Mouse (Mus musculus) intestine, postnatal 0 days (tissue): ENCODE results near the gene Lmntd2. TPM values are rescaled to one million over a fixed set of nuclear protein-coding genes. Genes with fewer than 3 reads are reported as not detected.
A peak's percentile ranks its signal among the peaks of the same experiment; 100 is the strongest.

Source experiments
- ATAC-seq: fragments of 200-750 bp; cut with Nextera tagmentation; 2 replicates; pipeline ENCODE4 v1.8.0; 2017; ENCODE audit warnings: mild to moderate bottlenecking, moderate TSS enrichment, moderate library complexity
- H3K27ac ChIP-seq: fragments of 300-500 bp; sonication (generic); 2 replicates; pipeline ENCODE4 v1.5.1; 2014; ENCODE audit warnings: mild to moderate bottlenecking, low read depth, low read length, moderate library complexity
- H3K27me3 ChIP-seq: fragments of 300-500 bp; sonication (generic); replicated peaks from 2 replicates; pipeline ENCODE4 v1.6.1; 2014; ENCODE audit warnings: low read length, mixed read lengths; ENCODE audit not compliant: control insufficient read depth, insufficient read depth
- H3K36me3 ChIP-seq: fragments of 300-500 bp; sonication (generic); 2 replicates; pipeline ENCODE4 v1.6.1; 2014; ENCODE audit warnings: mild to moderate bottlenecking, moderate library complexity; ENCODE audit not compliant: control insufficient read depth, insufficient read depth
- H3K4me1 ChIP-seq: fragments of 300-500 bp; sonication (generic); replicated peaks from 2 replicates; pipeline ENCODE4 v1.6.1; 2014; ENCODE audit warnings: antibody characterized with exemption, low read length, mixed read lengths; ENCODE audit not compliant: control insufficient read depth, insufficient read depth
- H3K4me2 ChIP-seq: fragments of 300-500 bp; sonication (generic); replicated peaks from 2 replicates; pipeline ENCODE4 v1.6.1; 2014; ENCODE audit warnings: low read depth, mild to moderate bottlenecking, moderate library complexity
- H3K4me3 ChIP-seq: fragments of 300-500 bp; sonication (generic); 2 replicates; pipeline ENCODE4 v1.5.1; 2014; ENCODE audit warnings: low read depth, low read length
- H3K9ac ChIP-seq: fragments of 300-500 bp; sonication (generic); 2 replicates; pipeline ENCODE4 v1.6.1; 2014; ENCODE audit warnings: mild to moderate bottlenecking, low read depth, low read length
- H3K9me3 ChIP-seq: fragments of 300-500 bp; sonication (generic); 2 replicates; pipeline ENCODE4 v1.6.1; 2016; ENCODE audit warnings: mixed run types; ENCODE audit not compliant: control insufficient read depth
- CTCF ChIP-seq: sonication (generic); IDR thresholded peaks from 2 replicates; pipeline ENCODE4 v1.5.1; 2016; ENCODE audit warnings: low read depth, mild to moderate bottlenecking, control low read depth, antibody characterized with exemption, moderate library complexity
- WGBS: fragments of 180-500 bp; shearing (Covaris S2); extraction: QIAGEN DNeasy Blood & Tissue Kit; methylation state at CpG from one replicate; pipeline ENCODE4 v1.1.7; 2014; 5-methylcytosine and 5-hydroxymethylcytosine counted together
- polyA plus RNA-seq: library from polyadenylated mRNA; unstranded; fragments of >200 nt; fragmentation: Nextera tagmentation; extraction: Ambion mirVana; gene quantifications from 2 replicates; pipeline ENCODE4 v1.2.1, GENCODE M21; 2015

The Lmntd2 gene
- polyA plus RNA-seq, 1 experiment from 2014 or later, result 2.7 TPM

DNA sequence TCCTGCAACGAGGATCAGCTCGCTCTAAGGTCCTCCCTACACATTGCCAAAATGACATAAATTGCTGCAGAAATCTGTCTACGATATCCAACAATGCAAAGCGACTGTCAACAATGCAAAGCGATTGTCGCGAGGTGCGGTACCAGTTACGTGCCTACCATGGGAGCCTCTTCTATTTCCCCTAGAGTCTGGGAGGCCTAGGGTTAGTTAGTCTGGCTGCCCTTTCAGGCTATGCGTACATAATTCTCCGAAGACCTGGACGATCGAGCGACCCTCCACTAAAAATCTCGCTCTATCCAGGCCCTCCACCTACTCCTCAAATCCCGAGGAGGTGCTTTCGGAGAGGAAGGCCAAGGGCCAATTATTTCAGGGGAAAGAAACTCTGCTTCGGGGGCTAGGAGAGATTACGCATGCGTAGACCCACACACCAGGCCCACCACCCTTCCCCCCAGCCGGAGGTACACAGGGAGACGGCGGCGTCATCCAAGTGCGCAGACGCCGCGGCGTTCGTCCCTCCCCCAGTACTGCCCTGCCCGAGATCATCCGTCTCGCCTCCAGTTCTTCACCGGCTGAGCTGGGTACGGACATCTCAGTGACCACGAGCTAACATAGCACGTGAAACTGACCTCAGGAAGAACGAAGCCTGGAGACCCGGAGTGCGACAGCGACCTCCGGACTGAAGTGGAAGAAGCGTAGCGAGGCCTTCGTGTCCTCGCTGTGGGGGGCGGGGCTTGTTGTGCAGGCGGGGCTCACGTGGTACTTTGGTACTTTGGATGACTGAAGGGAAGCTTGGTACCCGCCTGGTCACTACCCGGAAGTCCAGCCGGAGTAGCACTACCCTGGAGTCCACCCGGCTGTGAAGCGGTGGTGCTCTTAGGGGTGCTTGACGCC lies 41.5 kb downstream of the Lmntd2 start, which contains the start of gene Rnh1:
Gene Rnh1, minus strand, starts transcription at position 742 of the 891 bp plus-strand sequence.
- 0 out of 2 replicates have a peak, but pooled peaks have one; percentile 19 for TF ChIP-seq CTCF
- Histone ChIP-seq H3K27me3 (no peaks in the 10 kb centered on the region), H3K9ac (peak within 1 kb of the TSS; percentile 64), H3K9me3 (no peaks in the 10 kb centered on the region), H3K4me2 (peak within 1 kb of the TSS; percentile 88), H3K4me3 (peak within 1 kb of the TSS; percentile 53), H3K36me3 (no peaks in the 10 kb centered on the region), H3K27ac (peak within 1 kb of the TSS; percentile 87), H3K4me1 (peaks cover 12% of the 10 kb centered on the region)
- ATAC-seq, result peak; percentile 88
- 2% methylated on average over 55 of the region's 55 CpGs for WGBS

DNA sequence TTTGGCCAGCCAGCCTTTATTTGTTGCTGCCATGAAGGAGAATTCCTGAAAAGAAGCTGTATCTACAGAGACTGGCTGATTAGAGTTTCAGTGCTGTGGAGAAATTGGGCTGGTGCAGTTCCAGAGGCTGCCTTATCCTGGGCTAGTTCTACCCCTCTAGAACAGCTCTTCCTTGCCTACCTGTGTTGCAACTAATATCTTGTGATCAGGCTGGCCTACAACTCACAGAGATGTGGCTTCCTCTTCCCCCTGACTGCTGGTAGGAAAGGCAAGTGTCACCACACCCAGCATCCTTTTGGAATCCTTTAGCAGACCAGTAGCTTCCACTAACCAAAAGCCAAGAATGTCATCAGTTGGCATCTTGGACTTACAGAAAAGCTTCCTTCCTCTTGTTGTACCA lies 44.0 kb downstream of the Lmntd2 start:
- Histone ChIP-seq H3K27me3 (no peaks in the 10 kb centered on the region), H3K4me2 (no peak overlapping the region), H3K27ac (no peak overlapping the region), H3K9me3 (no peaks in the 10 kb centered on the region), H3K9ac (no peak overlapping the region), H3K4me1 (peaks cover 12% of the 10 kb centered on the region), H3K4me3 (no peak overlapping the region), H3K36me3 (peaks cover 10% of the 10 kb centered on the region)
- ATAC-seq, result no peak
- no peak for TF ChIP-seq CTCF

- peaks cover 12% of the 10 kb centered on the region for H3K4me1 ChIP-seq
- H3K27ac ChIP-seq, result no peak overlapping the region; the same call in 1 of the 2 replicates
- H3K9ac ChIP-seq, result no peak overlapping the region
- H3K9me3 ChIP-seq, result no peaks in the 10 kb centered on the region
- no peaks in the 10 kb centered on the region for H3K27me3 ChIP-seq
- no peak overlapping the region for H3K4me3 ChIP-seq
- TF ChIP-seq CTCF, result no peak
- H3K4me2 ChIP-seq, result 0 out of 2 replicates have a peak overlapping the region, but pooled peaks have one; percentile 76
- no peak for ATAC-seq
- H3K36me3 ChIP-seq, result peaks cover 15% of the 10 kb centered on the region
- WGBS, result 43% methylated on average over 1 of the region's 1 CpGs
Observed at GRCm38 (mm10) chr7:141169300-141169699, 44.6 kb downstream of the Lmntd2 start.

- WGBS, result 2% methylated on average over 22 of the region's 22 CpGs
- peak; percentile 59 for ATAC-seq
- H3K4me1 ChIP-seq, result peaks cover 12% of the 10 kb centered on the region
Observed at GRCm38 (mm10) chr7:141168518-141168953, 45.3 kb downstream of the Lmntd2 start.

DNA sequence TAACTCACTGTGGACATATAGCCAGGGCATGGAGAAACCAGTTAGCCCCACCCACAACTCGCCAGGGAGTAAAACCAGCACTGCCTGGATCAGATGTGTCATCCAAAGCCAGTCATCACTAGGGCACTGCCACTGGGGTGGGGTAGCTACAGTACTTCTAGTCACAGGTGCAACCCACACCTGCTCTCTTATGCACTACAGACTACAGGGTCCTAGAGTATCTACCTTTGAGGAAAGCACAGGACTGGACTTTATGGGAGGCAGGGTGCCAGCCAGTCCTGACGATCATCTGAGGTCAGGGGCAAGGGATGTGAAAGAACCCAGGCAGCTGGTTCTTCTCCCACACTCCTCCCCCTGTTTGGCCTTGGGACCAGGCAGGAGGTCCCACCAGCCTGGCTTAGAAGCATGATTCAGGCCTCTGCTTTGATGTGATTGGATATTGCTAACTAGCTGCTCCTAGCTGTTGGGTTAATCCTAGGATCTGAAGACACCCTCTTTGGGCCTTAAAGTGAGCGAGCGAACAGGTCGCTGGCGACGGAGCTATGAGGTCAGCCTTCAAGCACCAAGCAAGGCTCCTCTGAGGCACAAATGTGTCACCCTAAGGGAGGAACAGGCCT lies 45.9 kb downstream of the Lmntd2 start:
- H3K9me3 ChIP-seq, result no peaks in the 10 kb centered on the region
- whole genome bisulfite sequencing, result 17% methylated on average over 7 of the region's 7 CpGs
- no peak for TF ChIP-seq CTCF
- peak overlapping the region; percentile 76 for H3K4me2 ChIP-seq
- H3K27ac ChIP-seq, result peak overlapping the region; percentile 46; the same call in 1 of the 2 replicates
- peak overlapping the region; percentile 62 for H3K9ac ChIP-seq
- H3K27me3 ChIP-seq, result no peaks in the 10 kb centered on the region
- peak overlapping the region; percentile 54 for H3K4me3 ChIP-seq
- peak; percentile 26 for ATAC-seq
- H3K4me1 ChIP-seq, result peaks cover 8% of the 10 kb centered on the region
- peaks cover 28% of the 10 kb centered on the region for H3K36me3 ChIP-seq

More at GRCm38 (mm10) chr7:141168518-141168953, 45.3 kb downstream of the Lmntd2 start:
- Histone ChIP-seq H3K9ac (peak overlapping the region; percentile 62), H3K27me3 (no peaks in the 10 kb centered on the region), H3K4me2 (peak overlapping the region; percentile 76), H3K27ac (peak overlapping the region; percentile 46; the same call in 1 of the 2 replicates), H3K36me3 (peaks cover 23% of the 10 kb centered on the region), H3K9me3 (no peaks in the 10 kb centered on the region), H3K4me3 (peak overlapping the region; percentile 54)
- no peak for TF ChIP-seq CTCF

GRCm38 (mm10) chr7:141164850-141165249 lies 49.0 kb downstream of the Lmntd2 start:
- Histone ChIP-seq H3K9me3 (no peaks in the 10 kb centered on the region), H3K9ac (no peak overlapping the region), H3K27ac (no peak overlapping the region; the same call in 1 of the 2 replicates), H3K36me3 (peaks cover 56% of the 10 kb centered on the region), H3K4me2 (no peak overlapping the region), H3K4me3 (no peak overlapping the region), H3K27me3 (no peaks in the 10 kb centered on the region), H3K4me1 (peaks cover 6% of the 10 kb centered on the region)
- no peak for TF ChIP-seq CTCF
- ATAC-seq, result peak; percentile 70
- WGBS, result 39% methylated on average over 6 of the region's 6 CpGs
